Mouse (Mus musculus): ENCODE data around the gene Fosl1. TPM values are rescaled to one million over a fixed set of nuclear protein-coding genes. Genes with fewer than 3 reads are reported as not detected.
"Not testable (repeated sequence)": the region's sequence is repeated elsewhere in the genome, so short reads cannot be mapped to it uniquely, and the experiment has no call there.

The Fosl1 gene
- total RNA-seq, 2 experiments from 2014 or later = 0.57 TPM; not detected in 1

DNA sequence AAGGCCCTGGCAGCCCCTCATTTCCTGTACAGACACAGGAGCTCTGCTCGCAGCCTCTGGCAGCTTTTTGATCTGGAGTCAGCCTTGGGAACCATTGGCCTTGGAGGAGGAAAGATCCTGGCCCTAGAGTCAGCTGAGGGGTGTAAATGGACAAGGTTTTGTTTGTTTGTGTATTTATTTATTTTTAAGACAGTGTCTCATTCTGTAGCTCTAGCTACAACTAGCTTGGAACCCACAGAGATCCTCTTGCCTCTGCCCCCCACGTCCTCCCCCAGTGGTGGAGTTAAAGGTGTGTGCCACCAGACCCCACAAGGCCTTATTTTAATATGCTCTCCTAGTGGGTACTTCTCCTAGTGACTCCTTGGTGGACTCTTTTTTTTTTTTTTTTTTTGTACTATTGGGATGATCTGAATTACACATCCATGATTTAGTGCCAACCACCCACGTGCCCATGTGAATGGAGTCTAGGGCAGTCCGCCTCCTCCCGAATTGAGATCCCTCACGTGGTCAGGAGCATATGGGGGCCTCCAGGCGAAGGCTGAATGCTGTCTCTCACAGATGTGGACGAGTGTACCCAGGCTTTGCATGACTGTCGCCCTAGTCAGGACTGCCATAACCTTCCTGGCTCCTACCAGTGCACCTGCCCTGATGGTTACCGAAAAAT is 29.8 kb downstream of the Fosl1 start:
- no peak for ATAC-seq (replicated peaks; ENCODE audit: poor library complexity, severe bottlenecking)

DNA sequence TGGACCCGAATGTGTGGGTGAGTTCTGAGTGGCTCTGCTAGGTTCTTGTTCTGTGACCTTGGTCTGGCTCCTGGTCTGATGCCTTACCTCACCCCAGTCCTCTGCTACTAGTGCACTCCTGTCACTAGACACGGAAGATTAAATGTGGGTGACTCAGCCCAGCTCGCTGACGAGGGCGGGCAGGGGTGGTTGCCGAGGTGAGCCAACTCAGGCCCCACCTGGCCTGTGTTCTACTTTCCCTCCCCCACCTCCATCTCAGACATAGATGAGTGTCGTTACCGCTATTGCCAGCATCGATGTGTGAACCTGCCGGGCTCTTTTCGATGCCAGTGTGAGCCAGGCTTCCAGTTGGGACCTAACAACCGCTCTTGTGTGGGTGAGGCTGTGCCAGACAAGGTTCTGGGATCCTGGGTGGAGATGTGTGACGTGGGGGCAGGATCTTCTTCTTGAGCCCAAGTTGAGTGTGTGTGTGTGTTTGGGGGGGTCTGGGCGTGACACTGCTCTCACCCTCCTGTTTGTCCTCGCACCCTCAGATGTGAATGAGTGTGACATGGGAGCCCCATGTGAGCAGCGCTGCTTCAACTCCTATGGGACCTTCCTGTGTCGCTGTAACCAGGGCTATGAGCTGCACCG is 30.4 kb downstream of the Fosl1 start:
- ATAC-seq (replicated peaks; ENCODE audit: poor library complexity, severe bottlenecking) = no peak

DNA sequence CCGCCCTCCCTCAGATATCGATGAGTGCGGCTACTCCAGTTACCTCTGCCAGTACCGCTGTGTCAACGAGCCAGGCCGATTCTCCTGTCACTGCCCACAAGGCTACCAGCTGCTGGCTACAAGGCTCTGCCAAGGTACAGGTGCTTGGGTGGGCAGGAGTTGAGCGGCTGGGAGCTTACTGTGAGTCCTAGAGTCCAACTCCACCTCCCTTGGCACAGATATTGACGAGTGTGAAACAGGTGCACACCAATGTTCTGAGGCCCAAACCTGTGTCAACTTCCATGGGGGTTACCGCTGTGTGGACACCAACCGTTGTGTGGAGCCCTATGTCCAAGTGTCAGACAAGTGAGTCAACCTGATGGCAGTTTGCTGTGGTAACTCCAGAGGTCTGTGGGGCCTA is 32.7 kb downstream of the Fosl1 start:
- ATAC-seq (replicated peaks; ENCODE audit: poor library complexity, severe bottlenecking) = no peak

DNA sequence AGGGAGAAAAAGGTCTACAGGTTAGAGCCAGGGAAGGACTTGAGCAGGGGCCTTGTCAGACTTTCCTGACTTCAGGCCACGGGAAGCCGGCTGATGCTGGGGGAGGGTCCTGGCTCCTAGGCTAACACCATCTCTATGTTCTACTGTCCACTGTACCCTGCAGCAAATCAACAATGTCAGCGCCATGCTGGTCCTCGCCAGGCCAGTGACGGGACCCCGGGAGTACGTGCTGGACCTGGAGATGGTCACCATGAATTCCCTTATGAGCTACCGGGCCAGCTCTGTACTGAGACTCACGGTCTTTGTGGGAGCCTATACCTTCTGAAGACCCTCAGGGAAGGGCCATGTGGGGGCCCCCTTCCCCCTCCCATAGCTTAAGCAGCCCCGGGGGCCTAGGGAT is 34.1 kb downstream of the Fosl1 start:
- ATAC-seq (replicated peaks; ENCODE audit: poor library complexity, severe bottlenecking) = no peak

DNA sequence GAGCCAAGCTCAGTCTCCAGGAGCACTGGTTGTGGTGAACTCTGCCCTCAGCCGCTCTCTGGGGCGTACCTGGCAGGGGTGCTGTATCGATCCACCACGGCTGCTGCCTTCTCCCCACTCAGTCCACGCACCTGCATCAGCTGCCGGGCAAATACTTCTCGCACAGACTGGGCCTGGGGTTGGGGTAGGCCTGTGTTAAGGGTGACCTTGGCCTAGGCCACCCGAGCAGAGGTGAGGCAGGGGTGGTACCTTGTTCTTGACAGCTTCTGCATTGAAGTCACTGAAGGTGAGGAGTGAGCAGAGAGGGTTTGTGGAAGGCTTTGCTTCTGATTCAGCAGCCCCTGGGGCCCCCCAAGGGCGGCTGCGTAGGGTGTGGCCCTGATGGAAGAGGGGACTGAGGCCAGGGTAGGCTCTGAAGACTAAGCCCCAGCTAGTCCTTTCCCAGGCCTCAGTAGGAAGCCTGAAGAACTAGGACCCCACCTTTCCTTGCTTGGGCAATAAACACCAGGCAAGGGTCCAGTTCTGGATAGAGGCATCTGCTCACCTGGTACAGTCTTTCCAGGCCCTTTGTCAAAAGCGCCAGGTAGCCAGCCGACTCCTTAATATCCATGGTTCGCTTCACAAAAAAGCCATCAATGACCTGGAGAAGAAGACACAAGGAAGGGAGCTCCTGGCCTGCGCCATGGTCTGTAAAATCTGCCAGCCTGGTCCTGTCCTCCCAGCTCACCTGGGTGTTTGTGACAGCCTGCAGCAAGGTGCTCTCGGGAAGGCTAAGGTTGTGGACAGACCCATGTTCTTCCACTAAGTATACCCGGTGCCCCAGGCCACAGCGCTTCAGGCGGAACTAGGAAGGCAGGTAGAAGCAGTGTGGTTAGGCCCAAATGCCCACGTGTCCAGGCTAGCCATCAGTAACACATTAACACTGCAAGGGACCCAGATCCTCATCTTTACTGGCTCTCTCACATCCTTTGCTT is 36.3 kb downstream of the Fosl1 start:
- no peak for ATAC-seq (replicated peaks; ENCODE audit: poor library complexity, severe bottlenecking)

DNA sequence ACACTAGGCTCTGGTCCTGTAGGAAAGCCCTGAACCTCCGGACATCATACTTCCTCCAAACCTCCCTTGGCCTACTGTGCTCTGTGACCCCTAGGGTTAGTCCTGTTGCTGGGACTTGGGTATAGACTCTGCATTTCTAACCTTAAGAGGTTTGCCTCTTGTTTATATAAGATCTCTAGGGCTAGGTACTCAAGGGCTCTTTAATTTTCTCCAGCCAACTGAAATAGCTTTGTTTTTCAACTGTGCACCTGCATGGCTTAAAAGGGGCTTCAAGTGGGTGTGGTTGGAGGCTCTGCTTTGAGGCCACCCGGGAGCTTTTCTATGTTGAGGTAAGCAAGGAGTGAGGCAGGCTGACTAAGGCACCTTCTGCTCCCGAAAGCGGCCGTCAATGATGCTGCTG is 37.1 kb downstream of the Fosl1 start:
- no peak for ATAC-seq (replicated peaks; ENCODE audit: poor library complexity, severe bottlenecking)

DNA sequence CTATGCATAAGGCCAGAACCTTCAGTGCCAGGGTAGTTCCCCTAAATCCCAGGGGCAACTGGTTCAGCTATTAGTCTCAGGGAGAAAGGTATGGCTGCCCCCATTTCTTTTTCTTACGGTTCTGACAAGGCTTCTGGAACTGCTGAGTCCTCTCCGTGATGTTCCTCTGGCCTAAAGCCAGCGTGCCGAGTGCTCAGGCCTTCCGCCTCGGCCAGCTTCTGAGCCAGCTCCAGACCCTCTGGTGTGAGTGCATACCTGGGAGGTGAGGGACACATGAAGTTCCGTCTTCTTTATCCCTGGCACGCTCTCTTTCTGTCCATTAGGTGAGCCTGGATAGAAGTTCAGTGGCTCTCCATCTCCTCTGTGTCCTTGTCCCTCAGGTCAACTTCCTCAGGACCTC is 38.0 kb downstream of the Fosl1 start:
- ATAC-seq (replicated peaks; ENCODE audit: poor library complexity, severe bottlenecking) = no peak

DNA sequence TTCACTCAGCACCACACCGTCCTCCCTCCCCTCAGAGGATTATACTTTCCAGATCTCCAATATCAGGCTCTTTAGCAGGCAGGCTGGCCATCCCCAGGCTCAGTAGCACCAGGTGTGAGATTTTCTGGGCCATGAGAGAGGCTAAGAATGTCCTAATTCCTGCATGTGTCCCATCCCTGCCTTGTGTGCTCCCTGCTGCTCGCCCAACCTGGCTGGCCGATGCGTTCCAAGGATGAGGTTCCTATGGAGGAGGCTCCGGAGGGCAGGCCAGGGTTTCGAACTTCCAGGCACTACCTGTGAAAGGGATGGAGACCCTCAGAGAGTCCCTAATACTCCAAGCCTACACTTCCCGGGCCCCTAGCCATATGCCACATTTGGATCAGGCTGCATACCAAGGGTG is 38.5 kb downstream of the Fosl1 start:
- ATAC-seq (replicated peaks; ENCODE audit: poor library complexity, severe bottlenecking) = no peak

DNA sequence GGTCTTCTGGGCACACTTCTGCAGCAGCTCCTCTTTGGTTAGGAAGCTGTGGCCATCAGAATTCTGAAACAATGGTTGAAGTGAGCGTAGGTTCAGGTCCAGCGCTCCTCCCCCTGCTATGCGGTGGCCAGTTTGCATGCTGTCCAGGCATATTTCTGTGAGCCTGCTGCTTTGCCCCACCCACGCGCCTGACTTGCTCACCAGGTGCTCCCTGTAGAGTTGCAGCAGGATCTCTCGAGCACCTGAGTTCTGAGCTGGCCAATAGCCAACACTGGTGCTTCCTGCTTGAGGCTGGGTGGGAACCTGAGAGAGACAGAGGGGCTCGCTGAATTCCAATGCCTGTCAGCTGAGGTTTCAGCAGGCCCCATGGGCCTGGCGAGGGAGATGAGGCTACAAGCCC is 38.9 kb downstream of the Fosl1 start:
- no peak for ATAC-seq (replicated peaks; ENCODE audit: poor library complexity, severe bottlenecking)

DNA sequence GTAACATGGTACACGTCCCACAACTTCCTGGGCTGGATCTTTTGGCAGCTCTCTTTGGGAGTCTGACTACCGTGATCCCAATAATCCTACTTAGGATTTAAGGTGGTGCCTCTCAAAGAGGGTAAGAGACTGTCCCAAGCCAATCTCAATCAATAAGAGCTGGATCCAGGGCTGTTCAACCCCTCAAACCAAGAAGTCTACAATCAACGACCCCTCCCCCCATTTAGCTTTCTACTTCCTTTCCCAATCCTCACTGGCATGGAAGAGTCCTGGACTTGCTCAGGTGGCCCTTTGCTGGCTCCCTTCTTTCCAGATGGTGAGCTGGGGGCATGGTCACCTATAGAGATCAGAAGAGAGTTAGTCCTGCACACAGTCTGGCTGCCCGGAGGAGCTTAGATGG is 39.4 kb downstream of the Fosl1 start:
- no peak for ATAC-seq (replicated peaks; ENCODE audit: poor library complexity, severe bottlenecking)

DNA sequence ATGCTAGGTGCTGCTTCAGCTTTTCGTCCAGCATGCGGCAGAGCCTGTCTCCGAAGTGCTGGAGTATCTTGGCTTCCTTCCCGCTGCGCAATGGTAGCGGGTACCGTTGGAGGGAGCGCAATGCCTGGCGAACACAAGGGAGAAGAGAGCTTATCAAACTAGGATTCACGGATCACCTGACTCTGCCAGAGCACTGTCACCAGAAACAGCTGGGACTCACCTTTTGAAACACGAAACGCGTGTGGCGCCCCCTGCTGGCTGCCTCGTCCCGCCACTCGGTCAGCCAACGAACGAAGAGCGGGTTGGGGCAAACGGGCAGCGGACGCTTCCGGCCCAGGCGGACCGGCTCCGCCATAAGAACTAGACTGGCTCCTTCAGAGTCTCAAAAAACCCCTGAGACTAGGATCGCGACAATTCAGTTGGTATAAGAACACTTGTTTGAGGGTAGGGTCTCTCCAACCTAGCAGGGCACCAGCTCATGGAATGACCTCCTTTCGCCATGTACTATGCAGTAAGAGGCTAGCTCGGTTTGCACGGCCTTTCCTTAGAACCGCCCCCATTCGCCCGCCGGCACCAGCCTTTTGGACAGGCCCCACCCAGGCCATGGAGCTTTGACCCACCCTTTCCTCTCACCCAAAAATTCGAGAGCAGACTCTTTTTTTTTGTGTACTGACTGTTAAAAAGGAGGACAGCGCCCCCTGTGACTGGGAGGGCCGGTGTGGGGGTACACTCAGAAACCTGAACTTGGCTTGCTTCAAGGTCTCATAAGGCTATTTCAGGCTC is 40.6 kb downstream of the Fosl1 start, which contains the start of gene Mus81:
Mus81 (minus strand) TSS at position 635 of the 783 bp plus-strand sequence.
- peak; percentile 29 for ATAC-seq (replicated peaks; ENCODE audit: poor library complexity, severe bottlenecking)

DNA sequence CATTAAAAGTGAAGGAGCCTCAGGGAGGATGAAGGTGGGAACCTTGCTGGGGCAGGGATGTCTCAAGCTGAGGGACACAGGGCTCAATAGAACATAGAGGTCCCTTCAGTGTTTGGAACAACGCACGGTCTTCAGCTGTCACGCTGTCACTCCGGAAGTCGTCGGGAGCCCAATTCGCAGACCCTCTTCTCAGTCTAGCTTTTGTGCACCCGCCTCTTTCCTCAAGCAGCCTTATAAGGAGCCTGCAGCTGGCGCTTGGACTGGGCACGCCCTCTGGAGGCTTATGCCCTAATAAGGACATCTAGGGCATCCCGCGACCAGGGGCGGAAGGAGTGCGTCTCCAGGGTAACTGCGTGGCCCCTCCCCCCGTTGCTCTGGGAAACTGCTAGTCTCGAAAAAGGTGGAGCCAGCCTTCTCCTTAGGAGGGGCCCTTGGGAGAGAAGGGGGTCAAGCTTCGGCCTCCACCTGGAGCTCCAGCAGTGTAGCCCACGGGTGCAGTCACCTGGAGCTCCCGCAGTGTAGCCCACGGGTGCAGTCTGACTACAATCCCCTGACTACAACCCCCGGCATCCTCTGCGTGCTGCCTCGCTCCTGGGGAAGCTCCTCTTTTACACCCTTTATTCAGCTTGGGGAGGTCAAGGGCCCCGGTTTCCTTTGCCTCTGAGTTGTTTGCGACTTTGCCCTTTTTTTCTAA is 41.7 kb downstream of the Fosl1 start:
- ATAC-seq (replicated peaks; ENCODE audit: poor library complexity, severe bottlenecking) = peak; percentile 51

DNA sequence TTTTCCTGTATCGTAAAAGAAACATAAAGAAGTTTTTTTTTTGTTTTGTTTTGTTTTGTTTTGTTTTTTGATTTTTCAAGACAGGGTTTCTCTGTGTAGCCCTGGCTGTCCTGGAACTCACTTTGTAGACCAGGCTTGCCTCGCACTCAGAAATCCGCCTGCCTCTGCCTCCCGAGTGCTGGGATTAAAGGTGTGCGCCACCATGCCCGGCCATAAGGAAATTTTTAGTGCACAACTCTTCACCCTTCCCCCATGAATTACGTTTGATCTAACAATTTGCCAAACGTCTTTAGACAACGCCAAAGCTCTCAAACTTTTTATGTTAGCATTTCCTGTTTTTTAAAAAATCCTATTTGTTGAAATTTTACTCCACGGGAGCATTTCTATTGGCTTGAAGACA is 42.4 kb downstream of the Fosl1 start:
- not testable (repeated sequence) for ATAC-seq (replicated peaks; ENCODE audit: poor library complexity, severe bottlenecking)

DNA sequence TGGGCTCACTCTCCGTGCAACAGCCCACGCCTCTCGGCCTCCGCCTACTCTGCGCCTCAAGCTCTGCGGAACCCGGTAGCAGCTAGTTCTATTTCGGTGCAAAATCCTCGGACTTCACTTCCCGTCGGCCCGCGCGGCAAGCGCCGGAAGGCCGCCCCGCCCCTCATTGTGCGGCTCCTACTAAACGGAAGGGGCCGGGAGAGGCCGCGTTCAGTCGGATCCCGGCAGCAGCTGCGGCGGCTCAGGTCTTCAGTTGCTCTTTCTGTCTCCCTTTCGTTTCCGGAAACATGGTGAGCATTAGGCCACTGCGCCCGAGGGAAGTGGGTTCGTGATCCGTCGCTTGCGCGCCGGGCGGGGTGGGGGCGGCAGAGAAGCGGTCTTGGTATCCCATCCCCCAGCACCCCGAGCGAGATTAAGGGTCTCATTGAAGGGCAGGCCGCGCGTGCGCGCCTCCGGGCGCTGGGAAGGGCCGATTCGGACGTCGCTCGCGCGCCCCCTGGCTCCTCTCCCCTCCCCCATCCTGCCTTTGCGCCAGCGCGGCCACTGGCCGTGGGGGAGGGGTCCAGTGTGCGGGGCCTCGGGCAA is 43.1 kb downstream of the Fosl1 start, which contains the start of gene Cfl1:
Cfl1 (plus strand) TSS at position 143 of the 585 bp plus-strand sequence.
- ATAC-seq (replicated peaks; ENCODE audit: poor library complexity, severe bottlenecking) = peak; percentile 44

DNA sequence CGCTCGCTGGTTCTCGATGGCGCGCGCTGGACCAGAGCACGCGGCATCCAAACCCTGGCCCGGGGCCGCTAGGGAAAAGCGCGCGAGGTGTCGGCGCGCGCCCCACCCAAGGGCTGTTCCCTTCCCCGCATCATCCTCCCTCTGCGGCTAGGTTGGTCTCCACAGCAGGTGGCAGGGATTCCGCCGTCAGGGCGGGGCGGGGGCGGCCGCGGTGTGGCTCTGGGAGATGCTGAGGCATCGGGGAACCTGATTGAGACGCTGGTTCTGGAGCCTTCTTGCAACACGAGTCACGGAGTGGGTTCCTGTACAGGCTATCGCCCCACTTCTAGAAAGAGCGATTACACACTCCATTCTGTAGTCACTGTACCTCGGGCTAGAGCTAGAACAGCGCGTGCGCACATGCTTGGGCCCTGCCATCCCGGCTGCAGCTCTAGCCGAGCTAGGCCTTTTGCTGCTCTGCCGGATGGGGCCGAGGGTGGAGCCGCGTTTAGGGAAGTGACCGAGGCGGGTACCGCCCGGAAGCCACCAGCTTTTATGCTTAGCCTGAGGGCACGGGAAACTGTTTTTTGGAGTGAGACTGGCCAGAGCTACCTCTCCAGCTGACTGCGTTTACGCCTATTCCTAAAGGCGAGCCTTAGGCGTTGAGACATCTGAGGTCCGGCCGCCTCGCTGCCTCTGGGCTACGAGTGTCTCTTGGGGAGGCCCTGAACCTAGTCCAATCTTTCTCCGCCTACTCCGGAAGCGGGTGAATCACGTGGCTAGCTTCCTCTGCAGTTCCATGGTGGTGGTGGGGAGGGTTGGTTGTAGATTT is 43.8 kb downstream of the Fosl1 start:
- ATAC-seq (replicated peaks; ENCODE audit: poor library complexity, severe bottlenecking) = peak; percentile 31

DNA sequence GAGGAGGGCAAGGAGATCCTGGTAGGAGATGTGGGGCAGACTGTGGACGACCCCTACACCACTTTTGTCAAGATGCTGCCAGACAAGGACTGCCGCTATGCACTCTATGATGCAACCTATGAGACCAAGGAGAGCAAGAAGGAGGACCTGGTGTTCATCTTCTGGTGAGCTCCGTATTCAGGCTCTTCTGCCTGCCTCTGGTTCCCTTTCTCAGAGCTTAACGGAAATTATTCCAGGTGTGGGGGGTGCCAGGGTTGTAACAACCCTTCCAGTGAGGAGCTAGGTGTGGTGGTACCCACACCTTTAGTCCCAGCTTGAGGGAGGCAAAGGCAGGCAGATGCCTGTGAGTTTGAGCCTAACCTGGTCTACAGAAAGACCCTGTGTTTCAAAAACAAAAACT is 45.3 kb downstream of the Fosl1 start:
- ATAC-seq (replicated peaks; ENCODE audit: poor library complexity, severe bottlenecking) = no peak

DNA sequence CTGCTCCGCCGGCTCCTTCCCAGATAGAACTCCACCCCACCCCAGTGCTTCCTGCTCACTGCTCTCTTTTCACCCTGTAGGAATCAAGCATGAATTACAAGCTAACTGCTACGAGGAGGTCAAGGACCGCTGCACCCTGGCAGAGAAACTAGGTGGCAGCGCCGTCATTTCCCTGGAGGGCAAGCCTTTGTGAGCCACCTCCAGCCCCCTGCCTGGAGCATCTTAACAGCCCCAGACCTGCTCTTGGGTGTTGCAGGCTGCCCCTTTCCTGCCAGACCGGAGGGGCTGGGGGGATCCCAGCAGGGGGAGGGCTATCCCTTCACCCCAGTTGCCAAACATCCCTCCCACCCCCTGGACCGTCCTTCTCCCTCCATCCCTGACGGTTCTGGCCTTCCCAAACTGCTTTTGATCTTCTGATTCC is 46.0 kb downstream of the Fosl1 start:
- not testable (repeated sequence) for ATAC-seq (replicated peaks; ENCODE audit: poor library complexity, severe bottlenecking)

DNA sequence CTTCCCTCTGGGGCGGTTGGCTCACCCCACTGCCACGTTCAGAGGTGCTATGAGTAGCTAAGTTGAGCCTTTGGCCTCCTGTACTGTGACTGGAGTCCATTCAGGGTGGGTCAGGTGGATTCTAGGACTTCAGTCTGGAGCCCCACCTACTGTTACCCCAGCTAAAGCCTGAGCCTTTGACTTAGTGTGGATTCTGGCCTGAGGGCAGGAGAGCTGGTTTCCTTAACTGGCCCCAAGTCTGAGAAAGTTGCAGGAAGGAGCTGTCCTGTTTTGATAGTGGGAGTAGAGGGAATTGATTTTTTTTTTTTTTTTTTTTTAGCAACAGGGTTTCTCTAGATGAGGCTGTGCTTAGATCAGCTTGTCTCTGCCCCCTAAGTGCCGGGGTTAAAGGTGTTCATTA is 47.0 kb downstream of the Fosl1 start:
- ATAC-seq (replicated peaks; ENCODE audit: poor library complexity, severe bottlenecking) = no peak

All from granulocyte monocyte progenitor cell, adult 5-6 weeks (primary cell).